Mouse (Mus musculus) heart, adult 11 months (tissue): ENCODE measurements around the gene Cmbl.
A peak's percentile ranks its signal among the peaks of the same experiment; 100 is the strongest.
"Not testable (repeated sequence)": the region's sequence is repeated elsewhere in the genome, so short reads cannot be mapped to it uniquely, and the experiment has no call there.

Experiments used
- DNase-seq: peaks from one replicate; pipeline ENCODE4 v3.0.0; 2022

Gene Cmbl

GRCm38 (mm10) chr15:31542013-31542958 is 22.9 kb upstream of the Cmbl start:
- DNase-seq: no peak

- DNase-seq: peak; percentile 97
These were observed 21.9 kb upstream of the Cmbl start for GRCm38 (mm10) chr15:31543246-31543645.

- DNase-seq: no peak
These were observed 20.1 kb upstream of the Cmbl start for GRCm38 (mm10) chr15:31545058-31545457.

GRCm38 (mm10) chr15:31546291-31546690 is 18.9 kb upstream of the Cmbl start:
- DNase-seq: no peak

- DNase-seq: no peak
These were observed 17.8 kb upstream of the Cmbl start for GRCm38 (mm10) chr15:31547421-31547820.

GRCm38 (mm10) chr15:31550381-31550780 is 14.8 kb upstream of the Cmbl start:
- no peak for DNase-seq

GRCm38 (mm10) chr15:31554855-31555254 is 10.3 kb upstream of the Cmbl start:
- DNase-seq: no peak

- DNase-seq: no peak
These were observed 3.8 kb upstream of the Cmbl start for GRCm38 (mm10) chr15:31561390-31561789.

GRCm38 (mm10) chr15:31561976-31562375 is 3.2 kb upstream of the Cmbl start:
- DNase-seq: no peak

- DNase-seq: no peak
These were observed 2.3 kb upstream of the Cmbl start for GRCm38 (mm10) chr15:31562847-31563246.

GRCm38 (mm10) chr15:31563577-31564546 is 1.3 kb upstream of the Cmbl start:
- DNase-seq: no peak

GRCm38 (mm10) chr15:31565786-31566185 is 597 bp downstream of the Cmbl start:
- no peak for DNase-seq

- no peak for DNase-seq
These were observed 2.2 kb downstream of the Cmbl start for GRCm38 (mm10) chr15:31567431-31567830.

- peak; percentile 96 for DNase-seq
These were observed 3.4 kb downstream of the Cmbl start for GRCm38 (mm10) chr15:31568581-31568996.

- peak; percentile 89 for DNase-seq
These were observed 4.3 kb downstream of the Cmbl start for GRCm38 (mm10) chr15:31569325-31570022.

GRCm38 (mm10) chr15:31570959-31571358 is 5.8 kb downstream of the Cmbl start:
- DNase-seq: no peak

- DNase-seq: peak; percentile 95
These were observed 6.9 kb downstream of the Cmbl start for GRCm38 (mm10) chr15:31571906-31572722.

- DNase-seq: no peak
These were observed 8.1 kb downstream of the Cmbl start for GRCm38 (mm10) chr15:31573287-31573686.

- DNase-seq: no peak
These were observed 8.5 kb downstream of the Cmbl start for GRCm38 (mm10) chr15:31573692-31574091.

GRCm38 (mm10) chr15:31576076-31576475 is 10.9 kb downstream of the Cmbl start:
- DNase-seq: no peak

GRCm38 (mm10) chr15:31581086-31581485 is 15.9 kb downstream of the Cmbl start:
- DNase-seq: not testable (repeated sequence)
